Mouse (Mus musculus): ENCODE results near the gene Dpm2.

Gene Dpm2

DNA sequence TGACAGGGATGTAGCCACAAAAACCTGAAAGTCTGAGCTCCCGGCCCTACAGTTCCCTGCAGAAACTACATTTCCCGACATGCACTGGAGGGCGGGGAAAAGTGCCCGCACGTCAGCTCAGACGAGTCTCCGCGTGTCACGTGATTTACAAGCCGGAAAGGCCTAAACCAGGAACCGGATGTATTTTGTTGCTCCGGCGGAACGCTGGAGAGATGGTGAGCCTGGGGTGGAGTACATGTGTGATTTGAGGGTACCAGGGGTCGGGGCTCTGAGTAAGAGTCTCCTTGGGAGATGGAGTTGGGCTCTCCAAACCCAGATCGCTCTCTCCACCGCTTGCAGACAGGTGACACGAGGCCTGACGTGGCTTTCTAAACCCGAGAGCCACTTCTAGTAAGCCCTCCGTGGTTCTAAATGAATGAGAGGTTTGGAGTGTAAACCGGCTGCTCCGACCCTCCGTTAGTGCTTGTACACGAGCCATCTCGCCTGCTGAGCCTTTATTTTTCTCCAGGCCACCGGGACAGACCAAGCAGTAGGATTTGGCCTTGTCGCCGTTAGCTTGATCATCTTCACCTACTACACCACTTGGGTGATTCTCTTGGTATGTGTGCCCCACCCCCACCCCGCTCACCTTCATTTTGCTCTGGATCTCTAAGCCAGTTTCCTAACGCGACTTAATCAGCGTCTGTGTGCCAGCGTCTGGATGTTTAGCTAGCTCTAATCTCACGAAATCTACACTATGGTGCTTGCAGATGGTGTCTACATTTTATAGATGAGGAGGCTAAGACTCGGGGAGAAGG lies at the start of gene Dpm2:
Gene Dpm2, plus strand, starts transcription at position 161 of the 797 bp plus-strand sequence.
- DNase-seq: peak; percentile 93

DNA sequence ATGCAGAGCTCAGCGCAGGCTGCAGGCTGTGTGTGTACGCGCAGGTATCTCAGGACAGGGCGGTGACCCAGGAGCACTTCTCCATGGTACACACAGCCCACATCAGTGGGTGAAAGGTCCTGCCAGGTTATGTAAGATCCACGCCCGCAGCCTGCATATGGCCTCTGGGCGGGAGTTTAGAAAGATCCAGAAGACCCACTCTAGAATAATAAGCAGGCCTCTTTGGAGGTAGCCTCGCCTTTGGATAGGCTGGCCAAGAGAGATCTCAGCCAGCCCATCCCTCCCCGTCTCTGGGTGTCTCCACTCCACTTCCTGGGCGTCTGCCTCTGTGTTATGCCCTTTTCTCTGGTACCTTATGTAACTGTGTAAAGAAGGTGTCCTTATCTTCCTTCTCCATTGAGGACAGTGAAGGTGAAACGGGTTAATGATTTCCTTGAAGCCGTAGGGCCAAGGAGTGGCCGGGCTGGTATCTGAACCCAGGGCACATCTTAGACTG lies 46.1 kb upstream of the Dpm2 start:
- no peak for DNase-seq

DNA sequence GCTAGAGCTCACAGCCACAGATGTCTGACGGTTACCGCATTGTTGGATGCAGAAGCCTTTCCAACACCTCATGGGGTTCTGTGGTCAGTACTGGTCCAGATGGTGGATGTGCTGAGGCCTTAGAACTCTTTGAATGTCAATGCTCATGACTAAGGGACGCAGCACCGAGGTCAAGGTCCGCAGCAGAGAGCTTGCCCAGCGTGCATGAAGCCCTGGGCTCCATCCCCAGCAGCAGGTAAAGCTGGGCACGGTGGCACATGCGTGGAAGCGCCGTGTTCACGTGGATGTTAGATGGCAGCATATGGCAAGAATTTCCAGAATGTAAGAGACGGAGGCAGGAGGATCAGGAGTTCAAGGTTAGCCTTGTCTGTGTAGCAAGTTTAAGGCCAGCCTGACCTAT lies 44.8 kb upstream of the Dpm2 start:
- DNase-seq: no peak

DNA sequence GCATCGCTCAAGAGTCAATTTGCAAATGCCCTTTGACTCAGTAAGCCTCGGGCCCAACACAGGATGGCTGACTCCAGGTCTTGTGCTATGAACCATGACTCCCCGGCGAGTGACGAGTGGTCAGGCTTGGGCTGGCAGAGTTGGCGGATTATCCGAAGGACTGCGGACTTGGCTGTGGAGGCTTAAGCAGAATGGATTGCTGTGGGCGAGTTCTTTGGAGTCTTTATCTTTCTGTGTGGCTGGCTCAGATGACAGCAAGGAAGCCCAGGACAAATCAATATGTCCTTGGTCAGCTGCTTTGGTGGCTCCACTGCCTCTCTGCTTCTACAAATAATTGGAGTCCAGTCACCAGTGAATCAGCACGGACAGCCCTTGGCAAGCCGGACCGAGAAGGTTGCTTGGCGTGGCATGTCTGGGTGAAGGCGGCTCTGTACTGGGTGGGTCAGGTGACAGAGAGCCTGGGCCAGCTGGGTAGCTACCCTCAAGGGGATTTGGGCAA lies 43.1 kb upstream of the Dpm2 start:
- DNase-seq: no peak

DNA sequence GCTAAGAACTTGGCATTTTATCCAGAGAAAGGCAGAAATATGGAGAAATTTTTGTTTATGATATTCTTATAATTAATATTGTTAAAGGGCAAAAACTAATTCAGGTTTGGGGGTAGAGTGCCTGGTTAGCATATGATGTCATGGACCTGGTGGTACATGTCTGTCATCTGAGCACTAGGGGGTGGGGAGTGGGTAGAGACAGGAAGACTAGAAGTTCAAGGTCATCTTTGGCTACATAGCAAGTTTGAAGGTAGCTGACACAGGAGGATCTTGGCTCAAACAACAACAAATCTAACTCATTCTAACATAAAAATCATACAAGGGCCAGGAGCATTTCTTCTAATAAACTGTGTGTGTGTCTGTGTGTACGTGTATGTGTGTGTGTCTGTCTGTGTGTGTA lies 42.3 kb upstream of the Dpm2 start:
- DNase-seq: no peak

DNA sequence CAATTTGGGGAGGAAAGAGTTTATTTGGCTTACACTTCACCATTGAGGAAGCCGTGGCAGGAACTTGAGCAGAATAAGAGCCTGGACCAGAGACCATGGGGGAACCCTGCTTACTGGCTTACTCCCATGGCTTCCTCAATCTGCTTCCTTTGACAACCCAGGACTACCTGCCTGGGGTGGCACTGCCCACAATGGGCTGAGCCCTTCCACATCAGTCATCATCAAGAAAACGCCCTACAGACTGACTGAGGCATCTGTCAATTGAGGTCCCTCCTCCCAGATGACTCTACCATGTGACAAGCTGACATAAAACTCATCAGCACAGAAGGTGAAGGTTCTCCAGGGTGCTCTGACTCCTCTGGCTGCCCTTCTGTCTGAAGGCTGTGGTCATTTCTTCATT lies 40.2 kb upstream of the Dpm2 start:
- DNase-seq: no peak

DNA sequence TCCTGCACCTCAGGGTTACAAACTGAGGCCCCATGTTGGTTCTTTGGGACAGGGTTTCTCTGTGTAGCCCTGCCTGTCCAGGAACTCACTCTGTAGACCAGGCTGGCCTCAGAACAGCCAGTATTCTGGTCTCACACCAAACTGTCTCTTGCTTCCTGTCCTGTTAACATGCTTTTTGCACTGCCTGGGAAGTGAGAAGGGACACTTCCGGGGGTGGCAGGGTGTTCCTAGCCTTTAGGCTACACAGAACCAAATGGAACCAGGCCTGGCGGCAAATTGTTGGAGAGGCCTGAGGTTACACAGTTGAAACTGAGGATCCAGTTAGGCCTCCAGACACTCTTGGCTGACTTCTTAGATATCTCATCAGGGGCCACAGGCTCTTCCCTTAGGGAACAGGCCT lies 37.5 kb upstream of the Dpm2 start:
- DNase-seq: peak; percentile 22

DNA sequence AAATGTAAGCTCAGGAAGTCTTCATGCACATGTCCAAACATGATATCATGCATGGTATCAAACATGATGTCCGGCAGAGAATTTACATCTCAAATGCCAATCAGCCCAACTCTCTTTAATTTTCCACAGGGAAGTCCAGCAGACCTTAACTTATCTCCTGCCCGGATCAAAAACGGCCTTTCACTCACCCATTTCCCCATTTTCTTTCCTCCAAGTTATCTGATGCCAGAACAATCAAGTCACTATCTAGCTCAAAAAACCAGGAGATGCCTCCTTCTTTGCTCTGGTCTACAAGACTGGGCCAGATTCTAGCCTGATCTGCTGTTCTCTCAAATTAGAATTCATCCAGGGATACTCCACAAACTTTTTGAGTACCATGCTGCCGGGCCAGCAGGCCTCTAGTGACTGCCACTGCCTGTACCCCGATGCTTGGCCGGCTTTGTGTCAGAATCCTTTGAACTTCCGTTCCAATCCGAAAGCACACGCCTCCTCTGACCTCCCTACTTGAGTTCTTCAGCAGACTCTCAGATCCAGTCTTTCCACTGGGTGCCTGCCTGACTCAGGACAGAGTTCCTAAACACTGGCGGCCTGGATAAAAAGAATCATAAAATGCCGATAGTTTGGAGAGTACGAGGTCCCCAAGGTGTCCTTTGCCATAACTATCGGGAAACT lies 36.5 kb upstream of the Dpm2 start:
- no peak for DNase-seq

DNA sequence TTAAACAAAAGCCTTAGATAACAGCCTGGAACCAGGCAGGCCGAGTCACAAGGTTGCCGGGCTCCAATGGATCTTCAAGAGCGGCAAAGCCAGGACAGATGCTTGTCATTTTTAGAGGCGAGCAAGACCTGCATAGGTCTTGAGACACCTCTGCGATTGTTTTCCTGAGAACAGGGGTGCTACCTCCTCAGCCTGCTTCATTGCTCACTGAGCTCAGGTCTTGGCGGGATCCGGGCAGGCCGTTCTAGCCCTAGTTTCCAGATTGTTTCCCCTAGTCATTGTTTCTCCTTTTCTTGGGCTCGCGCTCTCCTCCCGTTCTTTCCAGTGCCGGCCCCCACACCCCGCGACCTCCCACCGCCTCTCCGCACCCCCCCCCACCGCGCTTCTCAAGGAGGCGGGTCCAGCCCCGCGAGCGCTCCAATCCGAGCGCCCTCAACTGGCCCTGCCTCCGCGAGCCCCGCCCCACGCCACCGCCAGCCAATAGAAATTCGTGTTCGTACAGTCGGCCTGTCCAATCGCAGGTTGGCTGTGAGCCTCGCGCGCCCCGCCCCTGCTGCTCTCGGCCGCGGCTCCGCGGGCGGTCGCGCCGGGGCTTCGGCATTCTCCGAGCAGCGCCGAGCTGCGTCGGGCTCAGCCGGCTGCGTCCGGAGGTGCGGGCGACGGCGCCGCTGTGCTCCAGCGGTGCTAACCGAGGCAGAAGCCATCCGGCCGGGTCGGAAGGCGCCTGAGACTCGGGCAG lies 35.8 kb upstream of the Dpm2 start, which contains the start of gene Fam102a:
Gene Fam102a, plus strand, starts transcription at position 600 of the 739 bp plus-strand sequence.
- peak; percentile 99 for DNase-seq

DNA sequence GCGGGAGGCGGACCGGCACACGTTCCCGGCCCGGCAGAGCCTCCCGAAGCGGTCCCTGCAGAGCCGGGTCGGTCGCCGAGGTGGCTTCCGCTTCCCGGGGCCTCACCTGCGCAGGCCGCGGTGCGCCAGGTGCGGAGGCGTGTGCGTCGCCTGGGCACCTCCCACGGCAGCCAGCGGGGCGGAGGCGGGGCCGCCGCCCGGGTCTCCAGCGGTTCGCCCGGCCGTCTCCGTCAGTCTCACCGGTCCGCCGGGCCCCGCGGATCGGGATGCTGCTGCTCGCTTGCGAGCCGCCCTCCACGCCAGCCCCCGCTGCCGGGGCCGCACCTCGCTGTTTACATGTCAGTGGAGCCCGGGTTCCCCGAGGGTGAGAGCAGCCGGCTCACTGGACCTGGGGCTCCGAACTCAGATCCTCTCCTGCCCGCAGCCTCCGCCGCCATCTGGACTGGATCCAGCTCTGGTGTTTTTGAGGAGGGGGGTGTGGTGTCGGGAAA lies 35.1 kb upstream of the Dpm2 start:
- DNase-seq: peak; percentile 74

DNA sequence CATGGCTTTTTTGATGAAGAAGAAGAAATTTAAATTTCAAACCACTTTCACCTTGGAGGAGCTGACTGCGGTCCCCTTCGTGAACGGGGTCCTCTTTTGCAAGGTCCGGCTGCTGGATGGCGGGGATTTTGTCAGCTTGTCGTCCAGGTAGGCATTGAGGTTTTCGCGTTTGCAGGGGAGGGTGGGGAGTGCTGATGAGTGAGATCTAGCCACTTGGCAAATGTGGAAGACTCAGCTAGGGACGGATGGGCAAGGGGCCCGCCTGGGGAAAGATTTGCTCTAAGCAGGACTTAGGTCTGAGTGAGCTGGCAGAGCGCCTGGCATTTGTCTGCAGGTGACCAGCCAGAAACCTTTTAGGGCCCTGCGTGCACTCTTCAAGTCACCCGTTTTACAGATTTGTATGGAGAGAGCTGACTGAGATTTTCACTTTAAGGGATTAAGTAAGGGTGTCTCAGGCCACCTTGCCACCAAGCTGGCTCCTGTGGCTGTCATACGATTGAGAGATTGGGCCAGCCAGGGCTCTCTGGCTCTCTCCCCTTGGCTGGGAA lies 34.5 kb upstream of the Dpm2 start:
- no peak for DNase-seq

DNA sequence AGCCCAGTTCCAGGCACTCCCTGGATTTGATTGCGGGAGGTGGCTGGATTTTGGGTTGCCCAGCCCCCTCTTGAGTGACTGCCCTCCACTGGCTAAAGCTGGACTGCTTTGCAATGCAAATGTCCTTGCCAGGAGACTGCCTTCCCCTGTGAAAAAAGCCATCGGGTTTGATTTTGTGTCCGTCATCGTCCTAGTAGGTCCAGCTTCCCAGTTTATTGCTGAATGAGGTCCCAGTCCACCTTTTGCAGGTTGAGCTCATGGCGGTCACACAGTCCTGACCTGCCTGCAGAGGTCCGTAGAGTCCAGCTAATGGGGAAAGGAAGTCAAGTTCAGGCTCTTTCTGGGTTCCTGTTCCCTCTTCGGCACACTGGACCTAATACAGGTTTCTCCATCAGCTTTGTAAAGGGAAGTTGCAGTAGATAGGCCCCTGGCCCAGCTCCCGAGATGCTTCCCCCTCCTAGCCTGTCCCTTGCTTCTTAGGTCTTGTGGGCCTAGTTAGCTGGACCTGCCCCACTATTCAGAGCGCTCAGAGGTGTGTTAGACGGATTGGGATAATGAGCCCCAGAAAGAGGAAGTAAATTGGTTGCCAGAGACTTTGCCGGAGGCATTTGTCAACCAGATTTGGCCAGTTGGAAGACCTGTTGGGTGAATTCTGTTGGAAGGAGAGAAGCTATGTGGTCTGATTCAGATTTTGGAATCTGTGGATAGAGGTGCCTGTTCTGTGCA lies 33.9 kb upstream of the Dpm2 start:
- peak; percentile 79 for DNase-seq

DNA sequence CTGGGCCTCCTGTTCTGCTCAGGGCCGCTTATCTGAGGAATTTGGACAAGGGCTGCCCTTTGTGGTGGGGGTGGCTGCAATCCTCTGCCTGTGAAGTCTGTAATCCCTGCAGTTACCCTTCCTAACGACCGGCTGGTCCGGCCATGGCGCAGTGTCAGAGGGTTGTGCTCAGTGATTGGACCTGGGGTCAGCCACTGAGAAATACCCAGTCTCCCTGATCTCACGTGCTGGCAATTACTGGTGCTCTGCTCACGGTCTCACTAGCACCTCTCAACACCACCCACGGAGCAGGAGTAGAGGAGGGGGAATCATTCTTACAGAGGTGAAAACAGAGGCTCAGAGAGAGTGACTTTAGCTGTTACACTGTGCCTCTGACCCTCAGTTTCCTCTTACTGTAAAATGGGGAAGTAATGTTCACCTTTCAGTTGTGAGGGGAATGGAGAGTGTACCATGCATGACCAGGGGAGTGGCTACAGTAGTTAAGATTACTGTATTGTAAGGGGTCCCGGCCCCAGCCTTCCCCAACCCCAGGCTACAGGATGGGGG lies 33.2 kb upstream of the Dpm2 start:
- peak; percentile 56 for DNase-seq

DNA sequence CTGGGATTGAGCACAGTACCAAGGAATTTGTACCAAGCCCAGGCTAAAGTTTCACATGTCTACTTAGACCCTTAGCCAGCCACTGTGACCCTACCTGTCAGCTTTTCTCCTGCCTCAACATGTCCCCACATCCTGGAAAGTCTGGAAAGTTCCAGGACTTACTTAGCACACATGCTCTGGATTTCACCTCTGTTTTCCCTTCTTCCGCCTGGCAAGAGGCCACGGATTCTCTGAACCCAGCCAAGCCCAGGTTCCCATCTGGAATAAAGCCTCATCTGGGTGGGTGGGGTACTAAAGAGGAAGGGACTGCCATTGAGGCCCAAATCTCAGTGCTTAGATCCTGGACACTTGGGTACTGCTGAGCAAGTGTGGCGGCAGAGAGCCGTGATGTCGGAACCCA lies 32.7 kb upstream of the Dpm2 start:
- DNase-seq: peak; percentile 51

DNA sequence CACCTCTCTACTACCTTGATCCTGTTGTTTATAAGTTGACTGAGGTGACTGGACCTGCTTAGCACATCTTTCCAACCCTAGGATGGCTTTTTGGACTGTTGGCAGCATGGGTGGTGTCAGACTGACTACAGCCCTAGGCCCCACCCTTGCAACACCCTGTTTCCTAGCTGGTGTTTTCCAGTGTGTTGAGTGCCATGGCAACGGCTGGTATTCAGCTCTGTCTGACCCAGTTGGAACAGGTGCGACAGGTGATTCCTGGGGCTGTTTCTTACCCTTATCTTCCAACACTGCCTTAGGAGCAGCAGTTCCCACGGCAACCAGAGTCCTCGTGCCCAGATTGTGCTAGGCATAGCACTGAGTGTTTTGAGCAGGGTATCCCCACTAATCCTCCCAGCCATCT lies 32.2 kb upstream of the Dpm2 start:
- no peak for DNase-seq

DNA sequence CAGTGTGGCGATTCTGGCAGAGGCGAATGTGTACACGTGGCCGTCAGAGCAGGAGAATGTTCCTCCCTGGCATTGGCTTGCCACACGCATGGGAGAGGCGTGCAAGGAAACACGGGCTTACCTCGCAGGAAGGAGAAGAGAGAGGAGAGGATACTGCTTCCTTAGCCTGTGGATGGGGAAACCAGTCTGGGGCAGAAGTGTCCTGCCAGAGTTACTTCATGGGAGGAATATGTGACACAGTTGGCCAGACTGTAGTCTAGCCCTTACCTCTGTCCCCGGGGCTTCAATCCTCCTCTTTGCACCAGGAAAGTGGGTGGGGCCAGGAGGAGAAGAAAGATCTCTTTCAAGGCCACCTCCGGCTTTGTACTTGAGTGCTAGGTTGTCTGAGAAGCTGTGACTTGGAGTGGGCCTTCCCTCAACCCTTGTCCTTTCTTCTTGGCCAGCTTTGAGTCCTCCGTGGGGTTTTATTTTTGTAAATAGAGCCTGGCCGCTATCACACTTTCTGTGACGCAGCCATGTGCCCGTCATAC lies 31.1 kb upstream of the Dpm2 start:
- DNase-seq: no peak

DNA sequence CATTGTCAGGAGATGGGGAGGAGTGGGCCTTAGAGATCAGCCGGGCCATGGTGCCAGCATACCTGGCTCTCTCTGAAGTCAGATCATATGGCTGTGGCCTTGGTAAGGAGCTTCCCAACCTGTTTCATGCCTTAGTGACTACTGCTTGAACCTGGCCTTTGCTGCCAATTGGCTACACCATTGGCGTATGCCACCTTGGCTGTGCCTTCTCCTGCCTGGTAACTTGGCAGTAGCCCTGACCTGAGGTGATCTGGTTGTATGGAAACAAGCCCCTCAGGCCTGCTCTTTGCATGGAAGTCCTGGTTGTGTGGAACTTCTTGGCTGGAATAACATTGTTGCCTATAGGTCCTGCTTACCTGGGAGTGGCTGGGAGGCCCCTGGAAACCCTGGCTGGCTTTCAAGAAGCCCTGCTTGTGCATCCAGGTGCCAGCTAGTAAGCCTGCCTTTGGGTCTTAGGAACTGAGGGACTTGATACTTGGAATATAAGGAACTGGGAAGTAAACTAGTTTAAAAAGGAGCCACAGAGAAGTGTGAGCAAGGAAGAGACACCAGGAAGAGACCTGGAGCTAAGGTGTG lies 29.2 kb upstream of the Dpm2 start:
- peak; percentile 86 for DNase-seq

DNA sequence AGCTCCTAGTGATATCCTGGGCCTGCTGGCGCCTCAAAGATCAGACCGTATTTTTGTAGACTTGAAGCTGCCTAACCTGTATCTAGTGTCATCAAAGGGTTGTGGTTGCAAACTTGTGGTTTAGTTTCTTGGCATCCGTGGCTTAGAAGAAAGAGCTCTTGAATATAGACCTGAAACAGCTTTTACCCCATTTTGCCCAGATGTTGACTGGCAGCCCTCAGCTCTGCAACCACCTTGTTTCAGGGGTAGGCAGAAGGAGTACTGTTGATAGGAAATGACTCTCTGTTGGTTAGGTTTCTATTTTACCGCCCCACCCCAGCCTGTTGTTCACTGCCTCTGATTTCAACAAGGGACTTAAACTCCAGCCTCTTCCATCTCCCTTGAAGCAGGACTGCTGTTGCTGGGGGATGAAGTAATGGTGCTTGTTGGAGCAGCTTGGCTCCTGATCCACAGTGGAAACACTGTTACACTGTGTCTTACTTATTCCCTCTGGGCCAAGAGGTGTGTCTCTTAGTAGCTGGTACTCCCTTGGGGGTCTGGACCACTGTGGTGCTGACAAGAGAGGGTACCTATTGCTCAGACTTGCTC lies 28.6 kb upstream of the Dpm2 start:
- DNase-seq: no peak

DNA sequence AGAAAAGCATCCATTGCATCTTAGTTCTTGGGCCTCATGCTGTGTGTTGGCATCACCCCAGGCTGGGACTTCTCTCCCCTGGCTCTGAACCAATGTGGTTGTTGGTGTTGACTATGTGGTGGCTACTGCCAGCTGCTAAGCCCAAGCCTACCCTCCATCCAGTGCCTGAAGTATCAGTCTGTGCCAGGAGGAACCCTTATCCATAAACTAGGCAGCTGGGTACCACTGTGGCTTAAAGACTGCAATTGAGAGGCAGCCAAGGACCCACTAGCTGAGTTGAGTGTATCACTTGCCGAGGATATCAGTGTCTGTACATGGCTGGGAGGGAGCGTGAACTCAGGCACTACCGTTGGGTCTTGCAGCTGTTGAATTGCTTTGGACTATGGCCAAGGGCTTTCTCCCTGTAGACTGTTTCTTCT lies 27.6 kb upstream of the Dpm2 start:
- DNase-seq: peak; percentile 73

DNA sequence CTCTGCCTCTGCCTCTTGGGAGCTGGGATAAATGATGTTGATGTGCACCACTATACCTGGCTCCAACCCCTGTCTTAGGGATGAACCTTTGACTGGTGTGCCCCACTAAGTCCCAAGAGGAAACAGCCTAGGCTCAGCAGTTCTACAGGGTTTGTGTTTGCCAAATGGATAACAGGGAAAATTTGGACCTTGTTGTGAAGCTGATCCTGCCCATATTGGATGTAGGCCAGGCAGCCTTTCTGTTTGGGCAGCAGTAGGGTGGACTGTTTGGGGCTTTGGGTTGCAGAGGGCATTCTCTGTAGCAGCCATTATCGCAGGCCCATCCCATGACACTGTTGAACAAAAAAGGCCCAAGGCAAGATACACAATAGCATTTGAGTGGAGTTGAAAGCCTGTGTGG lies 23.7 kb upstream of the Dpm2 start:
- DNase-seq: no peak

DNA sequence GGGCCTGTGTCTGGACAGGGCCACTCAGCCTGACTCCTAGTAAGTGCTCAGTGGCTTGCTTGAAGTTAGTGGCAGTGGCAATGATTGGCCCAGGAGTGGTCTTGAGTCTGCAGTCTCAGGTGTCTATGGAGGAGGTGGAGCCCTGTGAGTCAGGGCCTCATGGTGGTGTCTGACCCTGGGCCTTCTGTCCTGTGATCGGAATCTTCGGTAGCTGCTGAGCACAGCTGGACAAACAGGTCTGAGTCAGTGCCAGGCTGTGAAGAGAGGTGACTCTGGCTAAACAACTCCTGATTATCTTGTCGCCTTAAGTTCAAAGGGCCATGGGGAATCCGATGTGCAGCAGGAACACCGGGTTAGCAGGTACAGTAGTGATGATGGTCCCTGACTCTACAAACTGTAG lies 23.3 kb upstream of the Dpm2 start:
- DNase-seq: no peak

Measured in cerebellum, adult 9-10 months (tissue).